Mouse (Mus musculus) limb, embryonic 14.5 days (tissue): Measurements from ENCODE around the gene Bco2. TPM values are rescaled to one million over a fixed set of nuclear protein-coding genes. Genes with fewer than 3 reads are reported as not detected.

Experiments used
- ATAC-seq: fragments of 200-750 bp; cut with Nextera tagmentation; 2 replicates; pipeline ENCODE4 v1.8.0; 2017; ENCODE audit warnings: low read depth, moderate number of reproducible peaks, moderate TSS enrichment; ENCODE audit not compliant: low FRiP score
- DNase-seq: peaks from one replicate; pipeline ENCODE4 v3.0.0-alpha.2; 2015; ENCODE audit warnings: low spot score
- H3K27ac ChIP-seq: fragments of 300-500 bp; sonication (generic); replicated peaks from 2 replicates; pipeline ENCODE4 v1.5.1; 2014; ENCODE audit warnings: low read depth, mild to moderate bottlenecking, low read length, moderate library complexity, mixed read lengths
- H3K27me3 ChIP-seq: fragments of 300-500 bp; sonication (generic); 2 replicates; pipeline ENCODE4 v1.6.1; 2014; ENCODE audit warnings: low read length, mixed read lengths; ENCODE audit not compliant: control insufficient read depth, insufficient read depth
- H3K36me3 ChIP-seq: fragments of 300-500 bp; sonication (generic); 2 replicates; pipeline ENCODE4 v1.6.1; 2014; ENCODE audit warnings: mild to moderate bottlenecking, low read length, moderate library complexity, mixed read lengths; ENCODE audit not compliant: control insufficient read depth, insufficient read depth
- H3K4me1 ChIP-seq: fragments of 300-500 bp; sonication (generic); 2 replicates; pipeline ENCODE4 v1.6.1; 2014; ENCODE audit warnings: antibody characterized with exemption, low read length, mixed read lengths; ENCODE audit not compliant: control insufficient read depth, insufficient read depth
- H3K4me2 ChIP-seq: fragments of 300-500 bp; sonication (generic); replicated peaks from 2 replicates; pipeline ENCODE4 v1.6.1; 2014; ENCODE audit warnings: low read depth, mild to moderate bottlenecking, low read length, moderate library complexity; ENCODE audit not compliant: severe bottlenecking
- H3K4me3 ChIP-seq: fragments of 300-500 bp; sonication (generic); replicated peaks from 2 replicates; pipeline ENCODE4 v1.5.1; 2014; ENCODE audit warnings: low read length
- H3K9ac ChIP-seq: fragments of 300-500 bp; sonication (generic); 2 replicates; pipeline ENCODE4 v1.6.1; 2014; ENCODE audit warnings: mild to moderate bottlenecking, low read depth, low read length, moderate library complexity; ENCODE audit not compliant: severe bottlenecking
- H3K9me3 ChIP-seq: fragments of 300-500 bp; sonication (generic); 2 replicates; pipeline ENCODE4 v1.6.1; 2016; ENCODE audit warnings: low read length; ENCODE audit not compliant: control insufficient read depth
- POLR2A ChIP-seq: fragments of 200-500 bp; IDR thresholded peaks from 2 replicates; pipeline ENCODE4 v1.8.0; 2012; ENCODE audit warnings: inconsistent platforms, mild to moderate bottlenecking, moderate library complexity, borderline replicate concordance; ENCODE audit not compliant: insufficient read depth, insufficient read length; ENCODE audit errors: extremely low read depth
- WGBS: fragments of 180-500 bp; shearing (Covaris S2); extraction: QIAGEN DNeasy Blood & Tissue Kit; methylation state at CpG from one replicate; pipeline ENCODE4 v1.1.7; 2014; 5-methylcytosine and 5-hydroxymethylcytosine counted together
- polyA plus RNA-seq, 2 experiments: library from polyadenylated mRNA; depleted of rRNA in 1 of 2; stranded (reverse) in 1 of 2; unstranded in 1 of 2; fragments of >200 nt; fragmentation: Nextera tagmentation in 1 of 2; extraction: Ambion mirVana in 1 of 2; gene quantifications; 2 replicates each; pipeline versions ENCODE4 v1.2.1 to v1.2.3; 2012 to 2014

Bco2 gene
- polyA plus RNA-seq, 2 experiments: 0.14 to 0.26 TPM

DNA sequence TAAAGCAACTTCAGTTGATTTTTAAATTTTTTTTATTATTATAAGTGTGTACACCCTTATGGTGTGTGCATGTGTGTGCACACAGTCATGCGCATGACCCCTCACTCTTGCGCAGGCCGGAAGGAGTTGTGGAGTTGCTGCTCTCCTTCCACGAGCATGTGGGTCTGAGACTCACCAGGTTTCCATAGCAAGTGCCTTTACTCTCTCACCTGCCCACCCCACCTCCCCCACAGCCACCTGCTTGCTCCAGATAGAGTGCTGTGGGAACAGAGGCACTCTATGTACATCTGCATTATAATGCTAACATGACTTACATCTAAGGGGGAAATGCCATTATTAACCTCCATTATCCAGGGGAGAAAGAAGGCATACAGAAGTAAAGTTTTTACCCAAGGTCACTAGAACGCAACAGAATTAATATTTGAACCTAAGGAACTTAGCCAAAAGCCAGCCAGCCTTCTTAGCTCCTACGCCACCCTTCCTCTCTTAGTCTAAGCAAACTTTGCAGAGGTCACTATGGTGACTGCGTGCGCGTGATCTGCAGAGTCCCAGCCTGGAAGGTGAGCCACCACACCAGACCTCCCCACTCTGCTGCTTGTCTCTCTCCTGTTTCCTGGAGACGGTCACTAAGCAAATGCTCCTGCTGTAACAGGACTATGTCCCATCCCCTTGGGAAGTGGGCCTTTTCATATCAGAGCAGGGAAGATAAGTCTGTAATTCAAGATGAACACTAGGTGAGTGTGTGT is 59.4 kb downstream of the Bco2 start:
- ATAC-seq (no peak), DNase-seq (no peak)
- Histone ChIP-seq H3K4me3 (no peak overlapping the region), H3K9me3 (no peaks in the 10 kb centered on the region), H3K4me2 (no peak overlapping the region), H3K4me1 (no peaks in the 10 kb centered on the region), H3K27me3 (no peaks in the 10 kb centered on the region), H3K27ac (no peak overlapping the region), H3K9ac (no peak overlapping the region), H3K36me3 (no peaks in the 10 kb centered on the region)
- TF ChIP-seq POLR2A: no peak
- 75% methylated on average over 10 of the region's 10 CpGs for WGBS

DNA sequence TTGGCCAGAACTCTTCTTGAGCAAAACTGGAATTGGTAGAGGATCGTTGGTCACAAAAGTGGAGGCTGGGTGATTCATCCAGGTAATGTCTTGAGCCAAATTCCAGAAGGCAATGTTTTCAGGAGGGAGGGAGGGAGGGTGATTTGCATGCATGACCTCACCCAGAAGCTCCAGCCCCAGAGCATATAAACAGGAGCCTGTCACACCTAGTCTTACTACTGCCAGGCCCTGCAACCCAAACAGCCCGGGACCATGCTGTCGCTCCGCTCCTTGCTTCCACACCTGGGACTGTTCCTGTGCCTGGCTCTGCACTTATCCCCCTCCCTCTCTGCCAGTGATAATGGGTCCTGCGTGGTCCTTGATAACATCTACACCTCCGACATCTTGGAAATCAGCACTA is 60.7 kb downstream of the Bco2 start, which contains the start of gene Plet1:
Plet1 (plus strand) TSS at position 215 of the 400 bp plus-strand sequence.
- H3K27me3 ChIP-seq: no peaks in the 10 kb centered on the region
- H3K9ac ChIP-seq: no peak within 1 kb of the TSS
- H3K4me3 ChIP-seq: no peak within 1 kb of the TSS
- H3K36me3 ChIP-seq: no peaks in the 10 kb centered on the region
- 77% methylated on average over 6 of the region's 6 CpGs for WGBS
- no peak within 1 kb of the TSS for H3K4me2 ChIP-seq
- no peak within 1 kb of the TSS for H3K27ac ChIP-seq
- ATAC-seq (no peak), DNase-seq (no peak)
- H3K4me1 ChIP-seq: no peaks in the 10 kb centered on the region
- no peaks in the 10 kb centered on the region for H3K9me3 ChIP-seq
- TF ChIP-seq POLR2A: no peak

- Histone ChIP-seq H3K36me3 (no peaks in the 10 kb centered on the region), H3K27ac (no peak overlapping the region), H3K4me1 (no peaks in the 10 kb centered on the region), H3K27me3 (no peaks in the 10 kb centered on the region), H3K4me2 (no peak overlapping the region), H3K9me3 (no peaks in the 10 kb centered on the region), H3K4me3 (no peak overlapping the region), H3K9ac (no peak overlapping the region)
- TF ChIP-seq POLR2A: no peak
- ATAC-seq: no peak
- DNase-seq: no peak
- WGBS: 72% methylated on average over 2 of the region's 2 CpGs
Observed at GRCm38 (mm10) chr9:50493777-50494176, 61.2 kb downstream of the Bco2 start.

DNA sequence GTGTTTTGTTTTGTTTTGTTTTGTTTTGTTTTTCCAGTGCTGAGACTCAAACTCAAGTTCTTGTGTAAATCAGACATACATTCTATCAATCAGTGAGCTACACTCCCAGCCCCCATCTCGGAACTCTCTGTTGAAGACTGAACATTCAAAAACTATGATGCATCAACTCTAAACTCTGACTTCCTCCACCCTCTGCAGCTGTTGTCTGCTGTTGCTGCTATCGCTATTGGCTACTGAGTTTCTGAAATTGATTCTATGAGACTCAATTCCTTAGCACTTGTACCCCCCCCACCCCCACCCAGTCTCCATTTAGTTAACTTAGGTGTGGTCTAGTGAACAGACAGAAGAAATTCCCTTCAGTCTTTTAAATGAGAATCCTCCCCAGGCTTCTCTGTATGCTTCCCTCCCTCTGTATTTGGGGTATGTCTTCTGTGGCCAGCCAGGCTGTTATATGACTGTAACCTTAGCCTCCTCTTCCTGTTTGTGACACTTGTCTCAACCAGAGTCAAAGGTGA is 63.4 kb downstream of the Bco2 start:
- WGBS: 82% methylated on average over 2 of the region's 2 CpGs
- ATAC-seq (no peak), DNase-seq (no peak)
- TF ChIP-seq POLR2A: no peak
- no peaks in the 10 kb centered on the region for H3K9me3 ChIP-seq
- no peaks in the 10 kb centered on the region for H3K4me1 ChIP-seq
- no peaks in the 10 kb centered on the region for H3K36me3 ChIP-seq
- no peaks in the 10 kb centered on the region for H3K27me3 ChIP-seq
- H3K9ac ChIP-seq: no peak overlapping the region
- H3K4me3 ChIP-seq: no peak overlapping the region
- H3K27ac ChIP-seq: no peak overlapping the region
- H3K4me2 ChIP-seq: no peak overlapping the region

- DNase-seq (no peak), ATAC-seq (no peak)
- Histone ChIP-seq H3K27me3 (no peaks in the 10 kb centered on the region), H3K4me3 (no peak overlapping the region), H3K36me3 (no peaks in the 10 kb centered on the region), H3K4me2 (no peak overlapping the region), H3K4me1 (no peaks in the 10 kb centered on the region), H3K27ac (no peak overlapping the region), H3K9ac (no peak overlapping the region), H3K9me3 (no peaks in the 10 kb centered on the region)
- no peak for TF ChIP-seq POLR2A
Observed at GRCm38 (mm10) chr9:50490836-50491235, 64.1 kb downstream of the Bco2 start.
